Mouse (Mus musculus) intestine, postnatal 0 days (tissue): ENCODE measurements around the gene Zc2hc1b. TPM values are rescaled to one million over a fixed set of nuclear protein-coding genes. Genes with fewer than 3 reads are reported as not detected.

Experiments used
- ATAC-seq: fragments of 200-750 bp; cut with Nextera tagmentation; 2 replicates; pipeline ENCODE4 v1.8.0; 2017; ENCODE audit warnings: mild to moderate bottlenecking, moderate TSS enrichment, moderate library complexity
- H3K27ac ChIP-seq: fragments of 300-500 bp; sonication (generic); 2 replicates; pipeline ENCODE4 v1.5.1; 2014; ENCODE audit warnings: mild to moderate bottlenecking, low read depth, low read length, moderate library complexity
- H3K27me3 ChIP-seq: fragments of 300-500 bp; sonication (generic); replicated peaks from 2 replicates; pipeline ENCODE4 v1.6.1; 2014; ENCODE audit warnings: low read length, mixed read lengths; ENCODE audit not compliant: control insufficient read depth, insufficient read depth
- H3K36me3 ChIP-seq: fragments of 300-500 bp; sonication (generic); 2 replicates; pipeline ENCODE4 v1.6.1; 2014; ENCODE audit warnings: mild to moderate bottlenecking, moderate library complexity; ENCODE audit not compliant: control insufficient read depth, insufficient read depth
- H3K4me1 ChIP-seq: fragments of 300-500 bp; sonication (generic); replicated peaks from 2 replicates; pipeline ENCODE4 v1.6.1; 2014; ENCODE audit warnings: antibody characterized with exemption, low read length, mixed read lengths; ENCODE audit not compliant: control insufficient read depth, insufficient read depth
- H3K4me2 ChIP-seq: fragments of 300-500 bp; sonication (generic); replicated peaks from 2 replicates; pipeline ENCODE4 v1.6.1; 2014; ENCODE audit warnings: low read depth, mild to moderate bottlenecking, moderate library complexity
- H3K4me3 ChIP-seq: fragments of 300-500 bp; sonication (generic); 2 replicates; pipeline ENCODE4 v1.5.1; 2014; ENCODE audit warnings: low read depth, low read length
- H3K9ac ChIP-seq: fragments of 300-500 bp; sonication (generic); 2 replicates; pipeline ENCODE4 v1.6.1; 2014; ENCODE audit warnings: mild to moderate bottlenecking, low read depth, low read length
- H3K9me3 ChIP-seq: fragments of 300-500 bp; sonication (generic); 2 replicates; pipeline ENCODE4 v1.6.1; 2016; ENCODE audit warnings: mixed run types; ENCODE audit not compliant: control insufficient read depth
- CTCF ChIP-seq: sonication (generic); IDR thresholded peaks from 2 replicates; pipeline ENCODE4 v1.5.1; 2016; ENCODE audit warnings: low read depth, mild to moderate bottlenecking, control low read depth, antibody characterized with exemption, moderate library complexity
- WGBS: fragments of 180-500 bp; shearing (Covaris S2); extraction: QIAGEN DNeasy Blood & Tissue Kit; methylation state at CpG from one replicate; pipeline ENCODE4 v1.1.7; 2014; 5-methylcytosine and 5-hydroxymethylcytosine counted together
- polyA plus RNA-seq: library from polyadenylated mRNA; unstranded; fragments of >200 nt; fragmentation: Nextera tagmentation; extraction: Ambion mirVana; gene quantifications from 2 replicates; pipeline ENCODE4 v1.2.1, GENCODE M21; 2015

Zc2hc1b gene
- polyA plus RNA-seq, 1 experiment from 2014 or later, result not detected

- 69% methylated on average over 5 of the region's 5 CpGs for WGBS
- ATAC-seq, result no peak
- no peak overlapping the region for H3K9ac ChIP-seq
- no peak for TF ChIP-seq CTCF
- H3K4me2 ChIP-seq, result no peak overlapping the region
- H3K36me3 ChIP-seq, result no peaks in the 10 kb centered on the region
- H3K4me1 ChIP-seq, result 0 out of 2 replicates have a peak, but pooled peaks cover 3% of the 10 kb centered on the region
- H3K4me3 ChIP-seq, result no peak overlapping the region
- no peaks in the 10 kb centered on the region for H3K27me3 ChIP-seq
- H3K27ac ChIP-seq, result no peak overlapping the region
- no peaks in the 10 kb centered on the region for H3K9me3 ChIP-seq
Measured at GRCm38 (mm10) chr10:13168461-13168860, 9.4 kb downstream of the Zc2hc1b start.

GRCm38 (mm10) chr10:13162031-13162430, 15.8 kb downstream of the Zc2hc1b start:
- Histone ChIP-seq H3K4me3 (no peak overlapping the region), H3K9me3 (no peaks in the 10 kb centered on the region), H3K4me1 (no peaks in the 10 kb centered on the region), H3K27ac (no peak overlapping the region), H3K9ac (no peak overlapping the region), H3K27me3 (no peaks in the 10 kb centered on the region), H3K36me3 (no peaks in the 10 kb centered on the region), H3K4me2 (no peak overlapping the region)
- no peak for TF ChIP-seq CTCF
- ATAC-seq, result no peak
- WGBS, result 63% methylated on average over 4 of the region's 4 CpGs

- no peak for TF ChIP-seq CTCF
Measured at GRCm38 (mm10) chr10:13160913-13161312, 16.9 kb downstream of the Zc2hc1b start.

GRCm38 (mm10) chr10:13155377-13155776, 22.4 kb downstream of the Zc2hc1b start:
- WGBS, result 91% methylated on average over 5 of the region's 5 CpGs
- Histone ChIP-seq H3K4me2 (no peak overlapping the region), H3K27ac (no peak overlapping the region), H3K9me3 (no peaks in the 10 kb centered on the region), H3K9ac (no peak overlapping the region), H3K4me3 (no peak overlapping the region), H3K36me3 (no peaks in the 10 kb centered on the region), H3K4me1 (no peaks in the 10 kb centered on the region), H3K27me3 (no peaks in the 10 kb centered on the region)
- no peak for TF ChIP-seq CTCF
- ATAC-seq, result no peak

More at GRCm38 (mm10) chr10:13160913-13161312, 16.9 kb downstream of the Zc2hc1b start:
- H3K27me3 ChIP-seq, result no peaks in the 10 kb centered on the region
- no peak for ATAC-seq
- no peaks in the 10 kb centered on the region for H3K4me1 ChIP-seq
- no peak overlapping the region for H3K4me3 ChIP-seq
- H3K9me3 ChIP-seq, result no peaks in the 10 kb centered on the region
- no peaks in the 10 kb centered on the region for H3K36me3 ChIP-seq
- no peak overlapping the region for H3K9ac ChIP-seq
- WGBS, result 92% methylated on average over 4 of the region's 4 CpGs
- H3K4me2 ChIP-seq, result no peak overlapping the region
- no peak overlapping the region for H3K27ac ChIP-seq

- no peaks in the 10 kb centered on the region for H3K4me1 ChIP-seq
- no peaks in the 10 kb centered on the region for H3K27me3 ChIP-seq
- H3K27ac ChIP-seq, result no peak overlapping the region
- no peaks in the 10 kb centered on the region for H3K9me3 ChIP-seq
- WGBS, result 81% methylated on average over 4 of the region's 4 CpGs
- no peak overlapping the region for H3K4me3 ChIP-seq
- H3K9ac ChIP-seq, result no peak overlapping the region
- no peak for ATAC-seq
- TF ChIP-seq CTCF, result no peak
- H3K4me2 ChIP-seq, result no peak overlapping the region
- H3K36me3 ChIP-seq, result no peaks in the 10 kb centered on the region
Measured at GRCm38 (mm10) chr10:13152811-13153364, 24.9 kb downstream of the Zc2hc1b start.

- 64% methylated on average over 5 of the region's 5 CpGs for WGBS
- H3K4me3 ChIP-seq, result no peak overlapping the region
- H3K27me3 ChIP-seq, result no peaks in the 10 kb centered on the region
- no peak overlapping the region for H3K9ac ChIP-seq
- no peaks in the 10 kb centered on the region for H3K4me1 ChIP-seq
- no peaks in the 10 kb centered on the region for H3K9me3 ChIP-seq
- no peak overlapping the region for H3K27ac ChIP-seq
- no peak for TF ChIP-seq CTCF
- H3K36me3 ChIP-seq, result no peaks in the 10 kb centered on the region
- no peak for ATAC-seq
- H3K4me2 ChIP-seq, result no peak overlapping the region
Measured at GRCm38 (mm10) chr10:13151353-13151752, 26.5 kb downstream of the Zc2hc1b start.

- no peaks in the 10 kb centered on the region for H3K9me3 ChIP-seq
- no peak for TF ChIP-seq CTCF
- no peak for ATAC-seq
- no peaks in the 10 kb centered on the region for H3K4me1 ChIP-seq
- no peak overlapping the region for H3K27ac ChIP-seq
- no peak overlapping the region for H3K9ac ChIP-seq
- H3K27me3 ChIP-seq, result no peaks in the 10 kb centered on the region
- H3K36me3 ChIP-seq, result no peaks in the 10 kb centered on the region
- WGBS, result 76% methylated on average over 3 of the region's 3 CpGs
- H3K4me3 ChIP-seq, result no peak overlapping the region
- H3K4me2 ChIP-seq, result no peak overlapping the region
Measured at GRCm38 (mm10) chr10:13150435-13150834, 27.4 kb downstream of the Zc2hc1b start.
